Mouse (Mus musculus): ENCODE measurements around the gene Txndc2. TPM values are rescaled to one million over a fixed set of nuclear protein-coding genes. Genes with fewer than 3 reads are reported as not detected.

The Txndc2 gene
- polyA plus RNA-seq, 1 experiment from 2014 or later, result not detected

DNA sequence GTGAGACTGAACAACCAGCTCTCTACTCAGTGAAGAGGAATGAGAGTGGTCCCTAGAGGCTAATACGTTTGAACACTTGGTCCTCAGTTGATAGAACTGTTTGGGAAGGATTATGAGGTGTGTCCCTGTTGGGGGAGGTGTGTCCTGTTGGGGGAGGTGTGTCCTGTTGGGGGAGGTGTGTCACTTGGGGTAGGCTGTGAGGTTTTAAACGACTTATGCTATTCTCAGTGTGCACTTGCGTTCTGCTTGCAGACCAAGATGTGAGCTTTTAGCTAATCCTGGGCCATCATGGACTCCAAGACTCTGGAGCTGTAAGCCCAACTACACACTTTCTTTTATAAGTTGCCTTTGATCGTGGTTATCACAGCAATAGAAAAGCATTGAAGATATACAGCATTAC, 27.1 kb upstream of the Txndc2 start:
- Histone ChIP-seq H3K4me3 (ENCODE audit: low read depth, low read length) (no peak overlapping the region), H3K36me3 (ENCODE audit: control insufficient read depth, insufficient read depth) (no peaks in the 10 kb centered on the region), H3K4me2 (replicated peaks; ENCODE audit: low read depth) (no peak overlapping the region), H3K27me3 (replicated peaks; ENCODE audit: control insufficient read depth, insufficient read depth, low read length) (no peaks in the 10 kb centered on the region), H3K9me3 (ENCODE audit: control insufficient read depth) (no peaks in the 10 kb centered on the region), H3K4me1 (replicated peaks; ENCODE audit: control insufficient read depth, insufficient read depth, low read length) (peaks cover 9% of the 10 kb centered on the region; the same call in 1 of the 2 replicates), H3K27ac (ENCODE audit: low read depth, low read length) (no peak overlapping the region), H3K9ac (ENCODE audit: low read depth, low read length) (no peak overlapping the region)
- 68% methylated on average over 4 of the region's 4 CpGs for WGBS
- TF ChIP-seq CTCF (IDR thresholded peaks at IDR 0.05; ENCODE audit: low read depth), result no peak
- no peak for ATAC-seq

GRCm38 (mm10) chr17:65667792-65668191, 25.8 kb upstream of the Txndc2 start:
- WGBS, result 73% methylated on average over 14 of the region's 14 CpGs
- no peaks in the 10 kb centered on the region for H3K36me3 ChIP-seq (ENCODE audit: control insufficient read depth, insufficient read depth)
- no peaks in the 10 kb centered on the region for H3K9me3 ChIP-seq (ENCODE audit: control insufficient read depth)
- no peak overlapping the region for H3K4me2 ChIP-seq (replicated peaks; ENCODE audit: low read depth)
- no peak overlapping the region for H3K27ac ChIP-seq (ENCODE audit: low read depth, low read length)
- H3K4me1 ChIP-seq (replicated peaks; ENCODE audit: control insufficient read depth, insufficient read depth, low read length), result 0 out of 2 replicates have a peak, but pooled peaks cover 7% of the 10 kb centered on the region
- TF ChIP-seq CTCF (IDR thresholded peaks at IDR 0.05; ENCODE audit: low read depth), result no peak
- no peaks in the 10 kb centered on the region for H3K27me3 ChIP-seq (replicated peaks; ENCODE audit: control insufficient read depth, insufficient read depth, low read length)
- H3K9ac ChIP-seq (ENCODE audit: low read depth, low read length), result no peak overlapping the region
- H3K4me3 ChIP-seq (ENCODE audit: low read depth, low read length), result no peak overlapping the region
- no peak for ATAC-seq

DNA sequence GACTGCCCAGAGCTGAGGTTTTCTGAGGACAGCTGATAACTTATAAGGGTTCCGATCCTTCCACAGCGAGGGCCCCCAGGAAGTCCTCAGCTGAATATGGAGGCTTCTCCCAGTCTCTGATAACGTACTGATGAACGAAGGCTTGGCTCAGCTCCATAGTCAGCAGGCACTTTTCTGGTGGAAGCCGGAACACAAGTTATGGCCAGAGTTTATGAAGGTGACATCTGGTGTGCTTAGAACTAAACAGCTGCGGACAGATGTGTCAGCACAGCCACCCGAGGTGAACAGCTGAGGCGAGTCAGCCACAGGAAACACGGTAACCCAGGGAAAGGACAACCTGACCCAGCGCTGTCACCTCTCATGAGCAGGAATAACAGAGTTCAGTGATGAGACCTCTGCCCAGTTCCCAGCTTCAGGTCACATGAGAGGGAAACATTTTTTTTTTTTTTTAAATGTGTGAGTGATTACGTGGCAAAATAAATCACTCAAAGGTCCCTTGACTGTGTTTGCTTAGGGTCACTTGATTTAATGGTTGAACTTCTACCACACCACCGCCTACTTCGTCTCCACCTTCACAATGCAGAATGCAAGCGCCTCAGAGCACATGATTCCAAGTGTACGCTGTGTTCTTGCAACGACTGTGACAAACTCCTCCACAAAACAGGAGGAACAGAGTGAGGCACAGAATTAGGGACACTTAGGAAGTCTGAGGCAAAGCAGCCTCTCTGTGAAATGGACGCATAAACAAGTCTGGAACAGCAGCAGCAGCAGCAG, 24.6 kb upstream of the Txndc2 start:
- WGBS, result 41% methylated on average over 17 of the region's 17 CpGs
- no peak for TF ChIP-seq CTCF (IDR thresholded peaks at IDR 0.05; ENCODE audit: low read depth)
- peak overlapping the region; percentile 77 for H3K27ac ChIP-seq (ENCODE audit: low read depth, low read length)
- no peaks in the 10 kb centered on the region for H3K9me3 ChIP-seq (ENCODE audit: control insufficient read depth)
- H3K36me3 ChIP-seq (ENCODE audit: control insufficient read depth, insufficient read depth), result no peaks in the 10 kb centered on the region
- H3K4me2 ChIP-seq (replicated peaks; ENCODE audit: low read depth), result peak overlapping the region; percentile 25; the same call in 1 of the 2 replicates
- H3K9ac ChIP-seq (ENCODE audit: low read depth, low read length), result no peak overlapping the region
- ATAC-seq, result peak; percentile 81
- no peak overlapping the region for H3K4me3 ChIP-seq (ENCODE audit: low read depth, low read length)
- 0 out of 2 replicates have a peak, but pooled peaks cover 7% of the 10 kb centered on the region for H3K4me1 ChIP-seq (replicated peaks; ENCODE audit: control insufficient read depth, insufficient read depth, low read length)
- no peaks in the 10 kb centered on the region for H3K27me3 ChIP-seq (replicated peaks; ENCODE audit: control insufficient read depth, insufficient read depth, low read length)

- Histone ChIP-seq H3K4me3 (ENCODE audit: low read depth, low read length) (no peak overlapping the region), H3K27me3 (replicated peaks; ENCODE audit: control insufficient read depth, insufficient read depth, low read length) (no peaks in the 10 kb centered on the region), H3K36me3 (ENCODE audit: control insufficient read depth, insufficient read depth) (no peaks in the 10 kb centered on the region), H3K9ac (ENCODE audit: low read depth, low read length) (no peak overlapping the region), H3K4me1 (replicated peaks; ENCODE audit: control insufficient read depth, insufficient read depth, low read length) (0 out of 2 replicates have a peak, but pooled peaks cover 7% of the 10 kb centered on the region), H3K4me2 (replicated peaks; ENCODE audit: low read depth) (peak overlapping the region; percentile 25; the same call in 1 of the 2 replicates), H3K27ac (ENCODE audit: low read depth, low read length) (peak overlapping the region; percentile 66), H3K9me3 (ENCODE audit: control insufficient read depth) (no peaks in the 10 kb centered on the region)
- TF ChIP-seq CTCF (IDR thresholded peaks at IDR 0.05; ENCODE audit: low read depth), result no peak
- peak; percentile 41 for ATAC-seq
- 58% methylated on average over 12 of the region's 12 CpGs for WGBS
Measured at GRCm38 (mm10) chr17:65665786-65666387, 23.9 kb upstream of the Txndc2 start.

- H3K9ac ChIP-seq (ENCODE audit: low read depth, low read length), result no peak overlapping the region
- 62% methylated on average over 14 of the region's 14 CpGs for WGBS
- no peak overlapping the region for H3K27ac ChIP-seq (ENCODE audit: low read depth, low read length)
- TF ChIP-seq CTCF (IDR thresholded peaks at IDR 0.05; ENCODE audit: low read depth), result no peak
- no peak overlapping the region for H3K4me2 ChIP-seq (replicated peaks; ENCODE audit: low read depth)
- no peaks in the 10 kb centered on the region for H3K9me3 ChIP-seq (ENCODE audit: control insufficient read depth)
- ATAC-seq, result peak; percentile 42
- no peaks in the 10 kb centered on the region for H3K27me3 ChIP-seq (replicated peaks; ENCODE audit: control insufficient read depth, insufficient read depth, low read length)
- H3K36me3 ChIP-seq (ENCODE audit: control insufficient read depth, insufficient read depth), result no peaks in the 10 kb centered on the region
- H3K4me1 ChIP-seq (replicated peaks; ENCODE audit: control insufficient read depth, insufficient read depth, low read length), result 0 out of 2 replicates have a peak, but pooled peaks cover 7% of the 10 kb centered on the region
- H3K4me3 ChIP-seq (ENCODE audit: low read depth, low read length), result no peak overlapping the region
Measured at GRCm38 (mm10) chr17:65663329-65664078, 21.5 kb upstream of the Txndc2 start.

- no peak overlapping the region for H3K4me2 ChIP-seq (replicated peaks; ENCODE audit: low read depth)
- 74% methylated on average over 3 of the region's 3 CpGs for WGBS
- H3K9me3 ChIP-seq (ENCODE audit: control insufficient read depth), result no peaks in the 10 kb centered on the region
- 0 out of 2 replicates have a peak, but pooled peaks cover 7% of the 10 kb centered on the region for H3K4me1 ChIP-seq (replicated peaks; ENCODE audit: control insufficient read depth, insufficient read depth, low read length)
- no peaks in the 10 kb centered on the region for H3K36me3 ChIP-seq (ENCODE audit: control insufficient read depth, insufficient read depth)
- no peak overlapping the region for H3K27ac ChIP-seq (ENCODE audit: low read depth, low read length)
- H3K9ac ChIP-seq (ENCODE audit: low read depth, low read length), result no peak overlapping the region
- H3K4me3 ChIP-seq (ENCODE audit: low read depth, low read length), result no peak overlapping the region
- ATAC-seq, result no peak
- TF ChIP-seq CTCF (IDR thresholded peaks at IDR 0.05; ENCODE audit: low read depth), result no peak
- H3K27me3 ChIP-seq (replicated peaks; ENCODE audit: control insufficient read depth, insufficient read depth, low read length), result no peaks in the 10 kb centered on the region
Measured at GRCm38 (mm10) chr17:65662662-65663061, 20.7 kb upstream of the Txndc2 start.

Data from intestine, postnatal 0 days (tissue).